Mouse (Mus musculus): ENCODE data around the gene Hmgn5.

DNA sequence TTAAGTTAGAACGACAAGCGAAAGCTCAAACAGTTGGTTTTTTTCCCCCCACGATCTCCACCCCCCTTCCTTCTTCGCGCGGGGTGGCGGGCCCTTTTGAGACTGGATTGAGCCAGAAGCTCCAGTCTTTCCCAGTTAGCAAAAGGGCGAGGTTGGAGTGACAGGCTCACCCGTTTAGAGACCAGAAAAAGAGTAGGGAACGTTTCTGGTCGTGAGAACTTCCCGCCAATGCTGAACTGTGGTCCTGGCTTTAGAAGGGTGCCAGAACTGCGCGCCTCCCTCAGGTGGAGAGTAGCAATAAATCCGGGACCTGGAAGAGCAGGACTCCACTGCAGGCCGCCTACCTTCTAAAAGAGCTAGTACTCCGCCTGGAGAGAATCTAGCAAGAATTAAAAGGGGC is 482 bp upstream of the Hmgn5 start:
- TF ChIP-seq CTCF (IDR thresholded peaks at IDR 0.05; ENCODE audit: extremely low read depth, insufficient read depth, insufficient read length, insufficient replicate concordance) = no peak
- TF ChIP-seq POLR2A (IDR thresholded peaks at IDR 0.05; ENCODE audit: low read depth, low read length) = no peak
